Mouse (Mus musculus) midbrain, postnatal 0 days (tissue): ENCODE data around the gene Pear1. TPM values are rescaled to one million over a fixed set of nuclear protein-coding genes. Genes with fewer than 3 reads are reported as not detected.

Source experiments
- ATAC-seq: fragments of 200-750 bp; cut with Nextera tagmentation; 2 replicates; pipeline ENCODE4 v1.8.0; 2017; ENCODE audit warnings: moderate number of reproducible peaks, mild to moderate bottlenecking, moderate TSS enrichment, moderate library complexity; ENCODE audit not compliant: low FRiP score
- DNase-seq: peaks from one replicate; pipeline ENCODE4 v3.0.0-alpha.2; 2015; ENCODE audit warnings: low spot score
- H3K27ac ChIP-seq: fragments of 300-500 bp; sonication (generic); 2 replicates; pipeline ENCODE4 v1.5.1; 2014; ENCODE audit warnings: low read depth, mild to moderate bottlenecking, low read length, mixed read lengths
- H3K27me3 ChIP-seq: fragments of 300-500 bp; sonication (generic); 2 replicates; pipeline ENCODE4 v1.6.1; 2014; ENCODE audit warnings: low read length, control low read depth, mixed read lengths; ENCODE audit not compliant: insufficient read depth
- H3K36me3 ChIP-seq: fragments of 300-500 bp; sonication (generic); 2 replicates; pipeline ENCODE4 v1.6.1; 2014; ENCODE audit warnings: low read length, control low read depth, mixed read lengths; ENCODE audit not compliant: insufficient read depth
- H3K4me1 ChIP-seq: fragments of 300-500 bp; sonication (generic); 2 replicates; pipeline ENCODE4 v1.6.1; 2014; ENCODE audit warnings: mild to moderate bottlenecking, control low read depth, antibody characterized with exemption, low read length, mixed read lengths; ENCODE audit not compliant: insufficient read depth
- H3K4me2 ChIP-seq: fragments of 300-500 bp; sonication (generic); 2 replicates; pipeline ENCODE4 v1.6.1; 2014; ENCODE audit warnings: low read depth, mild to moderate bottlenecking, low read length, mixed read lengths; ENCODE audit not compliant: poor library complexity, severe bottlenecking
- H3K4me3 ChIP-seq: fragments of 300-500 bp; sonication (generic); 2 replicates; pipeline ENCODE4 v1.5.1; 2014; ENCODE audit warnings: low read depth, mild to moderate bottlenecking, low read length, moderate library complexity
- H3K9ac ChIP-seq: fragments of 300-500 bp; sonication (generic); replicated peaks from 2 replicates; pipeline ENCODE4 v1.6.1; 2014; ENCODE audit warnings: mild to moderate bottlenecking, low read length, moderate library complexity, mixed read lengths; ENCODE audit not compliant: poor library complexity, severe bottlenecking
- H3K9me3 ChIP-seq: fragments of 300-500 bp; sonication (generic); 2 replicates; pipeline ENCODE4 v1.6.1; 2016; ENCODE audit warnings: low read length, control low read depth
- CTCF ChIP-seq: IDR thresholded peaks from 2 replicates; pipeline ENCODE4 v1.5.1; 2016; ENCODE audit warnings: antibody characterized with exemption, mild to moderate bottlenecking
- WGBS: fragments of 180-500 bp; shearing (Covaris S2); extraction: QIAGEN DNeasy Blood & Tissue Kit; methylation state at CpG from one replicate; pipeline ENCODE4 v1.1.7; 2014; 5-methylcytosine and 5-hydroxymethylcytosine counted together
- polyA plus RNA-seq: library from polyadenylated mRNA; unstranded; fragments of >200 nt; fragmentation: Nextera tagmentation; extraction: Ambion mirVana; gene quantifications from 2 replicates; pipeline ENCODE4 v1.2.1, GENCODE M21; 2015
- total RNA-seq: library from RNA; depleted of rRNA; stranded (reverse); fragments of >200 nt; gene quantifications from 2 replicates; pipeline ENCODE4 v1.2.3, GENCODE M21; 2014

The Pear1 gene
- total and polyA plus RNA-seq, 2 experiments from 2014 or later: 5.7 to 19.0 TPM

- no peak overlapping the region for H3K9ac ChIP-seq
- H3K27ac ChIP-seq: no peak overlapping the region
- no peak for DNase-seq
- H3K36me3 ChIP-seq: no peaks in the 10 kb centered on the region
- peak overlapping the region; percentile 52 for H3K4me2 ChIP-seq
- H3K4me1 ChIP-seq: peaks cover 4% of the 10 kb centered on the region; the same call in 1 of the 2 replicates
- no peak for ATAC-seq
- H3K9me3 ChIP-seq: no peaks in the 10 kb centered on the region
- peak overlapping the region; percentile 25; the same call in 1 of the 2 replicates for H3K4me3 ChIP-seq
- 4% methylated on average over 26 of the region's 26 CpGs for WGBS
- no peak for TF ChIP-seq CTCF
- H3K27me3 ChIP-seq: peaks cover 38% of the 10 kb centered on the region
Measured at GRCm38 (mm10) chr3:87804038-87804677, 19.9 kb downstream of the Pear1 start.

- H3K9ac ChIP-seq: no peak overlapping the region
- no peak overlapping the region for H3K4me2 ChIP-seq
- peaks cover 4% of the 10 kb centered on the region; the same call in 1 of the 2 replicates for H3K4me1 ChIP-seq
- H3K27ac ChIP-seq: no peak overlapping the region
- DNase-seq (peak; percentile 30), ATAC-seq (no peak)
- TF ChIP-seq CTCF: no peak
- no peaks in the 10 kb centered on the region for H3K36me3 ChIP-seq
- H3K4me3 ChIP-seq: no peak overlapping the region
- H3K27me3 ChIP-seq: peaks cover 49% of the 10 kb centered on the region
- no peaks in the 10 kb centered on the region for H3K9me3 ChIP-seq
- WGBS: 60% methylated on average over 5 of the region's 5 CpGs
Measured at GRCm38 (mm10) chr3:87801681-87802080, 22.4 kb downstream of the Pear1 start.

GRCm38 (mm10) chr3:87796736-87797334 lies 27.3 kb downstream of the Pear1 start, which contains the start of gene Insrr:
Gene Insrr (plus strand): TSS chr3:87796951.
- WGBS: 1% methylated on average over 22 of the region's 29 CpGs
- Histone ChIP-seq H3K27ac (no peak within 1 kb of the TSS), H3K4me3 (peak within 1 kb of the TSS; percentile 34), H3K9me3 (no peaks in the 10 kb centered on the region), H3K36me3 (no peaks in the 10 kb centered on the region), H3K27me3 (peaks cover 69% of the 10 kb centered on the region), H3K9ac (0 out of 2 replicates have a peak within 1 kb of the TSS, but pooled peaks have one; percentile 13), H3K4me1 (0 out of 2 replicates have a peak, but pooled peaks cover 4% of the 10 kb centered on the region), H3K4me2 (peak within 1 kb of the TSS; percentile 59)
- no peak for TF ChIP-seq CTCF
- DNase-seq: no peak
- no peak for ATAC-seq

- peak overlapping the region; percentile 28 for H3K4me3 ChIP-seq
- peaks cover 80% of the 10 kb centered on the region for H3K27me3 ChIP-seq
- TF ChIP-seq CTCF: peak; percentile 81
- H3K4me2 ChIP-seq: peak overlapping the region; percentile 43
- H3K36me3 ChIP-seq: no peaks in the 10 kb centered on the region
- H3K9me3 ChIP-seq: no peaks in the 10 kb centered on the region
- no peak overlapping the region for H3K27ac ChIP-seq
- ATAC-seq (no peak; the same call in 1 of the 2 replicates), DNase-seq (peak; percentile 74)
- no peak overlapping the region for H3K9ac ChIP-seq
- WGBS: 15% methylated on average over 33 of the region's 33 CpGs
- 0 out of 2 replicates have a peak, but pooled peaks cover 4% of the 10 kb centered on the region for H3K4me1 ChIP-seq
Measured at GRCm38 (mm10) chr3:87795336-87796277, 28.5 kb downstream of the Pear1 start.

- peaks cover 75% of the 10 kb centered on the region for H3K27me3 ChIP-seq
- no peak for DNase-seq
- no peaks in the 10 kb centered on the region for H3K9me3 ChIP-seq
- no peak within 1 kb of the TSS for H3K27ac ChIP-seq
- H3K4me3 ChIP-seq: peak within 1 kb of the TSS; percentile 28
- no peaks in the 10 kb centered on the region for H3K36me3 ChIP-seq
- no peak for TF ChIP-seq CTCF
- peak; percentile 44; the same call in 1 of the 2 replicates for ATAC-seq
- peak within 1 kb of the TSS; percentile 43 for H3K4me2 ChIP-seq
- H3K9ac ChIP-seq: peak within 1 kb of the TSS; percentile 29; the same call in 1 of the 2 replicates
- H3K4me1 ChIP-seq: 0 out of 2 replicates have a peak, but pooled peaks cover 4% of the 10 kb centered on the region
- under 1% methylated on average over 40 of the region's 47 CpGs for WGBS
Measured at GRCm38 (mm10) chr3:87794922-87795325, 29.2 kb downstream of the Pear1 start, which contains the start of gene Ntrk1. Gene Ntrk1 (minus strand): TSS chr3:87795162.
